Mouse (Mus musculus) erythroblast, embryonic 14.5 days (primary cell): ENCODE results near the gene C1qtnf2.

Experiments
- GATA1 ChIP-seq: IDR thresholded peaks from 2 replicates; pipeline ENCODE4 v1.6.1; 2012; ENCODE audit warnings: low read length, inconsistent platforms, mixed read lengths
- TAL1 ChIP-seq: IDR thresholded peaks from 3 replicates; pipeline ENCODE4 v1.6.1; 2012; ENCODE audit warnings: low read length, inconsistent platforms, mixed read lengths

DNA sequence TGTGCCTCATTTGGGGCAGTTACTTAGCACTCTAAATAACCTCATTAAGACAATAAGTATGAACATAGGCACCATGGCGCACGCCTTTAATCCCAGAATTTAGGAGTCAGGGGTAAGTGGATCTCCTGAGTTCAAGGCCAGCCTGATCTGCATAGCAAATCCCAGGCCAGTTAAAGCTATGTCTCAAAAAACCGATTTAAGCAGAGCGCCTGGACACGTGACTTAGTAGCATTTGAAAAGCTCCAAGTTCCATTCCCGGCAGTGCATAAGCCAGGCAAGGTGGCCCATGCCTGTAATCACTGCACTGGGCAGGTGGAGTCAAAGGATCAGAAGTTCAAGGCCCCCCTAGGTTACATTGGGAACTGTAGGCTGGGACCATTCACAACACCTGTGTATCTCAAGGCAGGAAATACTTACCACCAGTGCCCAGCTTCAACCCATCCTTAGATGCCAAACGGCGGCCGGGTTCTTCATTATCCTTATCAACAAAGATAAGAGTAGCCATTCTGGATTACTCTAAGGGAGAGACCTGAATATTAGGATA, 48.8 kb upstream of the C1qtnf2 start:
- TF ChIP-seq GATA1 (no peak), TAL1 (no peak)
